Comparison of ENCODE assay signal across 11 mouse cellular contexts in genomic region chr17:65170691-65171090, GRCm38 (mm10).
DNase-seq lines count a peak whose midpoint lies in the region; ATAC-seq and TF ChIP-seq lines count a peak whose summit lies in the region.
"Had no signal": no experiment of that assay in that cellular context is flagged by ENCODE, and none has a peak within 500 bp of the region (broad histone marks: within the 10 kb centered on the region; RNA-seq: fewer than 3 reads in every experiment).

No protein-coding gene starts in this region.

- H3K4me3 ChIP-seq in heart, embryonic 12.5 days: no peak overlapping the region
- no peak overlapping the region for H3K4me3 ChIP-seq in midbrain, postnatal 0 days (ENCODE audit: low read depth, low read length)
- no peak overlapping the region for H3K4me3 ChIP-seq in intestine, embryonic 15.5 days (replicated peaks)
- H3K4me3 ChIP-seq: myocyte had no signal

- no peak overlapping the region for H3K9ac ChIP-seq in heart, embryonic 12.5 days
- H3K9ac ChIP-seq in midbrain, postnatal 0 days (replicated peaks; ENCODE audit: low read length, poor library complexity, severe bottlenecking): 0 out of 2 replicates have a peak overlapping the region, but pooled peaks have one; percentile 33
- H3K9ac ChIP-seq in intestine, embryonic 15.5 days: no peak overlapping the region

- H3K9me3 ChIP-seq in heart, embryonic 12.5 days (replicated peaks): no peaks in the 10 kb centered on the region
- no peaks in the 10 kb centered on the region for H3K9me3 ChIP-seq in midbrain, postnatal 0 days (ENCODE audit: low read length)
- H3K9me3 ChIP-seq in intestine, embryonic 15.5 days: no peaks in the 10 kb centered on the region

- H3K27ac ChIP-seq in heart, embryonic 12.5 days (ENCODE audit: poor library complexity, severe bottlenecking): no peak overlapping the region
- peak overlapping the region; percentile 62 for H3K27ac ChIP-seq in midbrain, postnatal 0 days (ENCODE audit: low read depth, low read length)
- H3K27ac ChIP-seq in intestine, embryonic 15.5 days: no peak overlapping the region

- no peaks in the 10 kb centered on the region for H3K27me3 ChIP-seq in heart, embryonic 12.5 days (replicated peaks)
- no peaks in the 10 kb centered on the region for H3K27me3 ChIP-seq in midbrain, postnatal 0 days (ENCODE audit: insufficient read depth, low read length)
- no peaks in the 10 kb centered on the region for H3K27me3 ChIP-seq in intestine, embryonic 15.5 days (replicated peaks)
- H3K27me3 ChIP-seq: CH12.LX had no signal

- DNase-seq in heart, adult 18-20 months: peak; percentile 32 to 56
- peak; percentile 27 to 33 for DNase-seq in frontal cortex, postnatal 14 days (ENCODE audit: low spot score in 2 of 2)
- peak; percentile 47 to 74 for DNase-seq in layer of hippocampus, adult 18-20 months (ENCODE audit: low spot score in 2 of 2)
- peak; percentile 72 for DNase-seq in midbrain, postnatal 0 days (ENCODE audit: low spot score)
- no peak for DNase-seq in kidney, postnatal 14 days
- DNase-seq in urinary bladder, adult 18-20 months (ENCODE audit: low spot score in 2 of 2): no peak
- DNase-seq: embryo, embryonic 11 days had no signal

- TF ChIP-seq CTCF in midbrain, postnatal 0 days (IDR thresholded peaks at IDR 0.05): no peak

- H3K36me3 ChIP-seq in heart, embryonic 12.5 days: no peaks in the 10 kb centered on the region
- no peaks in the 10 kb centered on the region for H3K36me3 ChIP-seq in midbrain, postnatal 0 days (ENCODE audit: insufficient read depth, low read length)
- no peaks in the 10 kb centered on the region for H3K36me3 ChIP-seq in intestine, embryonic 15.5 days

- WGBS in heart, embryonic 12.5 days: 70% methylated on average over 4 of the region's 4 CpGs
- 29% methylated on average over 4 of the region's 4 CpGs for WGBS in midbrain, postnatal 0 days
- 79% methylated on average over 4 of the region's 4 CpGs for WGBS in intestine, embryonic 15.5 days

- H3K4me2 ChIP-seq in heart, embryonic 12.5 days: no peak overlapping the region
- H3K4me2 ChIP-seq in midbrain, postnatal 0 days (ENCODE audit: low read depth, low read length, poor library complexity, severe bottlenecking): no peak overlapping the region
- no peak overlapping the region for H3K4me2 ChIP-seq in intestine, embryonic 15.5 days (replicated peaks)

- no peaks in the 10 kb centered on the region for H3K4me1 ChIP-seq in heart, embryonic 12.5 days (replicated peaks)
- H3K4me1 ChIP-seq in midbrain, postnatal 0 days (ENCODE audit: insufficient read depth, low read length): peaks cover 5% of the 10 kb centered on the region; the same call in 1 of the 2 replicates
- no peaks in the 10 kb centered on the region for H3K4me1 ChIP-seq in intestine, embryonic 15.5 days (replicated peaks)

- no peak for ATAC-seq in heart, embryonic 12.5 days (ENCODE audit: insufficient number of reproducible peaks, low FRiP score)
- no peak for ATAC-seq in midbrain, postnatal 0 days (ENCODE audit: low FRiP score)
- ATAC-seq in intestine, embryonic 15.5 days: no peak

Comparison
In these comparisons a context has a peak if more than half of its experiments do, and no peak if none do; other contexts are left out.
1. DNase-seq: peak in heart, adult 18-20 months (2 of 2), frontal cortex, postnatal 14 days (2 of 2), layer of hippocampus, adult 18-20 months (2 of 2) and midbrain, postnatal 0 days (single experiment); none in kidney, postnatal 14 days (single experiment) and urinary bladder, adult 18-20 months (0 of 2).